Mouse (Mus musculus): ENCODE measurements around the gene Cdc16.

The Cdc16 gene

GRCm38 (mm10) chr8:13799566-13799965 lies 42.1 kb downstream of the Cdc16 start:
- no peak for DNase-seq (ENCODE audit: low read depth, low spot score)

- DNase-seq (ENCODE audit: low read depth, low spot score), result no peak
These were observed 71.2 kb downstream of the Cdc16 start for GRCm38 (mm10) chr8:13828598-13829172.

All from brain, adult 2 months (tissue).